Mouse (Mus musculus) forebrain, postnatal 0 days (tissue): Measurements from ENCODE around the gene Usp48. TPM values are rescaled to one million over a fixed set of nuclear protein-coding genes. Genes with fewer than 3 reads are reported as not detected.
A peak's percentile ranks its signal among the peaks of the same experiment; 100 is the strongest.

Source experiments
- ATAC-seq: fragments of 200-750 bp; cut with Nextera tagmentation; 2 replicates; pipeline ENCODE4 v1.8.0; 2017; ENCODE audit warnings: mild to moderate bottlenecking, moderate library complexity
- DNase-seq: peaks from one replicate; pipeline ENCODE4 v3.0.0-alpha.2; 2015
- H3K27ac ChIP-seq: fragments of 300-500 bp; sonication (generic); 2 replicates; pipeline ENCODE4 v1.5.1; 2014; ENCODE audit warnings: low read depth, mild to moderate bottlenecking, antibody characterized with exemption, low read length, moderate library complexity, mixed read lengths
- H3K27me3 ChIP-seq: fragments of 300-500 bp; sonication (generic); 2 replicates; pipeline ENCODE4 v1.6.1; 2014; ENCODE audit warnings: mild to moderate bottlenecking, low read length, mixed read lengths; ENCODE audit not compliant: insufficient read depth
- H3K36me3 ChIP-seq: fragments of 300-500 bp; sonication (generic); 2 replicates; pipeline ENCODE4 v1.6.1; 2014; ENCODE audit warnings: mild to moderate bottlenecking, moderate library complexity; ENCODE audit not compliant: insufficient read depth
- H3K4me1 ChIP-seq: fragments of 300-500 bp; sonication (generic); 2 replicates; pipeline ENCODE4 v1.6.1; 2014; ENCODE audit warnings: antibody characterized with exemption; ENCODE audit not compliant: insufficient read depth
- H3K4me2 ChIP-seq: fragments of 300-500 bp; sonication (generic); 2 replicates; pipeline ENCODE4 v1.6.1; 2014; ENCODE audit warnings: low read depth, mild to moderate bottlenecking, moderate library complexity
- H3K4me3 ChIP-seq: fragments of 300-500 bp; sonication (generic); 2 replicates; pipeline ENCODE4 v1.5.1; 2014; ENCODE audit warnings: low read depth, low read length, mixed read lengths
- H3K9ac ChIP-seq: fragments of 300-500 bp; sonication (generic); 2 replicates; pipeline ENCODE4 v1.6.1; 2014; ENCODE audit warnings: mild to moderate bottlenecking
- H3K9me3 ChIP-seq: fragments of 300-500 bp; sonication (generic); 2 replicates; pipeline ENCODE4 v1.6.1; 2016; ENCODE audit warnings: low read length
- CTCF ChIP-seq: sonication (generic); IDR thresholded peaks from 2 replicates; pipeline ENCODE4 v1.5.1; 2016; ENCODE audit warnings: antibody characterized with exemption, control low read depth, low read depth
- WGBS: fragments of 180-500 bp; shearing (Covaris S2); extraction: QIAGEN DNeasy Blood & Tissue Kit; methylation state at CpG from one replicate; pipeline ENCODE4 v1.1.7; 2014; 5-methylcytosine and 5-hydroxymethylcytosine counted together
- polyA plus RNA-seq: library from polyadenylated mRNA; unstranded; fragments of >200 nt; fragmentation: Nextera tagmentation; extraction: Ambion mirVana; gene quantifications from 2 replicates; pipeline ENCODE4 v1.2.1, GENCODE M21; 2015
- total RNA-seq: library from RNA; depleted of rRNA; stranded (reverse); fragments of >200 nt; gene quantifications from 2 replicates; pipeline ENCODE4 v1.2.3, GENCODE M21; 2014

The Usp48 gene
- total and polyA plus RNA-seq, 2 experiments from 2014 or later = 51.8 to 106 TPM

DNA sequence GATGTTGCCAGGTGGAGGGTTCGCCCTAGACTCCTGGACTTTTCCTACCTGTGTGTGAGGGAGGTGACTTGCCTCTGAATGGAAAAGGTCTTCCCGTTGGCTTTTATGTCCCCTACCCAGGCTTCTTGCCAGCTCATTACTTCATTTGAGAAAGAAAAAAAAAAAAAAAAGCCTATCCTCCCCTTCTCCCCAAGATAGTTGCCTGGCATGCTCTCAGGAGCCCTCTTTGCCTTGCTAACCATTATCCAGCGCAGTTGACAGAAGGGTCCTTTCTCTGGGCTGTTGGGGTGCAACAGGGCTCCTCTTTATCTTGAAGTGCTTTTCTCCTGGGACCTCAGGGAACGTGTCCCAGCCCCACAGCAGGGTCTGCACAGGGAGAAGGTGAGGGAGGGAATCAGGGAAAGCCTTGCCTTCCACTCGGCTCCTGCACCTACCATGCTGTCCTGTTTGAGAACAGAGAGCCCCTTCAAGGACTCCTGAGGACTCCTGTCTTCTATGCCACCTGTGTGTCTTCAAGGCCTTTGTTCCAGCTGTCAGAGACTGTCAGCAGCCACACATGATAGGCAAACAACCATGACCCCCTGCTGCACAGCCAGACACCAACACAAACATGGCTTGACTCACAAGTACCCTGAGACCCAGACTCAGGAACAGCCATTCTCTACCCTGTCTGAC lies 72.9 kb downstream of the Usp48 start:
- WGBS = 40% methylated on average over 5 of the region's 5 CpGs
- ATAC-seq = no peak
- no peak overlapping the region for H3K27ac ChIP-seq
- no peak overlapping the region for H3K9ac ChIP-seq
- no peak overlapping the region for H3K4me3 ChIP-seq
- no peaks in the 10 kb centered on the region for H3K9me3 ChIP-seq
- H3K4me1 ChIP-seq = peaks cover 22% of the 10 kb centered on the region; the same call in 1 of the 2 replicates
- H3K36me3 ChIP-seq = no peaks in the 10 kb centered on the region
- DNase-seq = no peak
- no peaks in the 10 kb centered on the region for H3K27me3 ChIP-seq
- no peak for TF ChIP-seq CTCF
- H3K4me2 ChIP-seq = peak overlapping the region; percentile 59

DNA sequence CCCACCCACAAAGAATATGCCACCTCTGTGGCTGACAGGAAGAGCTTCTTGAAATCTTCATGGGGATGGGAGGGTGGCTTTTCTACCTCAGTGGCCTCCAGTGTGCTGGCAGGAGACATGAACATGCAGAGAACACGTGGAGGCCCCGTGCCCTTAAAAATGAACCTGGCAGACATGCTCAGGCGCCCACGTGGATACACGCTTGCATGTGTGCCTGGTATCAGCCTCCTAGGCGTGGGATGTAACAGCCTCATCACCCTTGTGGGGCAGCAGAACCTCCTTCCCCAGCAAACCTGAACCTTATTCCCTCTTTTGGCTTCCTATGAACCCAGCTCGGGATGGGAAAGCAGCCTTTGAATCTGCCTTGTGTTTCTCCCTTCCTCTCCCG lies 73.4 kb downstream of the Usp48 start:
- H3K36me3 ChIP-seq = no peaks in the 10 kb centered on the region
- H3K4me1 ChIP-seq = peaks cover 22% of the 10 kb centered on the region; the same call in 1 of the 2 replicates
- H3K4me2 ChIP-seq = peak overlapping the region; percentile 59; the same call in 1 of the 2 replicates
- ATAC-seq = no peak
- no peaks in the 10 kb centered on the region for H3K9me3 ChIP-seq
- no peak for DNase-seq
- H3K27me3 ChIP-seq = no peaks in the 10 kb centered on the region
- H3K4me3 ChIP-seq = no peak overlapping the region
- WGBS = 52% methylated on average over 8 of the region's 8 CpGs
- no peak for TF ChIP-seq CTCF
- H3K27ac ChIP-seq = no peak overlapping the region
- H3K9ac ChIP-seq = no peak overlapping the region

DNA sequence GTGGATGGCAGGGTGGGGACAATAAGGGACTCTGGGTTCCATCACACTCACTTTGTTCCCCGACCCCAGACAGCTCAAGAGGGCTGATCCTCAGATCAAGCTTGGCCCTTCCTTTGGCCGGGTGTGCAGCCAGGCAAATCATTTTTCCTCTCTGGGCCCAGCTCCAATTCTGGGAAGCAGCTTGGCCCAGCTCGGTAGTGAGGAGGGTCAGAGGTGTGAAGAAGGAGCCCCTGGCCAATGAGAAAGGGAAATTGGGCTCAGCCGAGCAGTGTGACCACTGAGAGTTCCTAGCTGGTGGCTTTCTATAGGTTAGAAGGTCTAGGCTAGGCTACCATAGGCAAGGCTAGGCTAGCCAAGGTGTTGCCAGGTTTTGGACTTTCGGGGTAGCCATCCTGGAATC lies 74.2 kb downstream of the Usp48 start:
- H3K9ac ChIP-seq = peak overlapping the region; percentile 10; the same call in 1 of the 2 replicates
- no peaks in the 10 kb centered on the region for H3K36me3 ChIP-seq
- no peak for ATAC-seq
- no peak overlapping the region for H3K4me3 ChIP-seq
- peaks cover 22% of the 10 kb centered on the region; the same call in 1 of the 2 replicates for H3K4me1 ChIP-seq
- no peak overlapping the region for H3K27ac ChIP-seq
- no peaks in the 10 kb centered on the region for H3K9me3 ChIP-seq
- no peak for TF ChIP-seq CTCF
- 30% methylated on average over 5 of the region's 5 CpGs for WGBS
- no peak overlapping the region for H3K4me2 ChIP-seq
- no peak for DNase-seq
- no peaks in the 10 kb centered on the region for H3K27me3 ChIP-seq

DNA sequence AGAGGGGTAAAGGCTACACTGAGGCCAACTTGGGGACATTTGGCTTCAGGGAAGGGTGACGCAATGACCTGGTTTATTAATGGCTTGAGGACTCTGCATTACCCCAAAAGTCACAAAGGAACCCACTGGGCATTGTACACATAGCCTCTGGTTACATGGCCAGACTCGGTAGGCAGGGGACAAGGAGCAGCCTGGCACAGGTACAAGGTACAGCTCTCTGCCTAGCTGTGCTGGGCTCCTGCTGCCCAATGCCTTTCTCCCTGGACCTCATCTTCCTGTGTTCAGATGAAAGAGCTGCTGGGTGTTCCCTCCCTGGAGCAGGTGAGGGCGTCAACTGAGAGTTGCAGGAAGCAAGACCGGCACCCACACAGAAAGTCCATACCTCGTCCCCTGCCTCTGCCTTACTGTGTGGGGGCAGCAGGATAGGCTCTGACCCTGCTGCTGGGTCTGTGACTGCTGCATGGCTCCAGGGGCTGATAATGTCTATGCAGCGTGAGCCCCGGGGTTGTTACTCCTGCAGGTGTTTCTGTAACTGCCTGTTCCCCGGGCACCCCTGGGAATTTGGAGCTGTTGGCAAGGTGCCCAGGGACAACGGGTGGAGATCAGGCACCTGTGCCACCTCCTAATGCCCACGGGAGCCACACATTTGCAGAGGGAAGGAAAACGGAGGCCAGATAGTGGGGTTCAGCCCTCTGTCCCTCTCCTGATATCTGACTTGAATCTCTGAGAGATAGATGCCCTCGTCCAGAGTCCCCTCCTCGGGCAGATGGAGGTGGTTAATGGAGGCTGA lies 78.4 kb downstream of the Usp48 start:
- 72% methylated on average over 13 of the region's 13 CpGs for WGBS
- DNase-seq = no peak
- no peaks in the 10 kb centered on the region for H3K9me3 ChIP-seq
- H3K4me2 ChIP-seq = no peak overlapping the region
- H3K27ac ChIP-seq = no peak overlapping the region
- no peaks in the 10 kb centered on the region for H3K36me3 ChIP-seq
- peaks cover 6% of the 10 kb centered on the region; the same call in 1 of the 2 replicates for H3K4me1 ChIP-seq
- H3K4me3 ChIP-seq = no peak overlapping the region
- no peak for ATAC-seq
- no peak overlapping the region for H3K9ac ChIP-seq
- H3K27me3 ChIP-seq = no peaks in the 10 kb centered on the region
- no peak for TF ChIP-seq CTCF

DNA sequence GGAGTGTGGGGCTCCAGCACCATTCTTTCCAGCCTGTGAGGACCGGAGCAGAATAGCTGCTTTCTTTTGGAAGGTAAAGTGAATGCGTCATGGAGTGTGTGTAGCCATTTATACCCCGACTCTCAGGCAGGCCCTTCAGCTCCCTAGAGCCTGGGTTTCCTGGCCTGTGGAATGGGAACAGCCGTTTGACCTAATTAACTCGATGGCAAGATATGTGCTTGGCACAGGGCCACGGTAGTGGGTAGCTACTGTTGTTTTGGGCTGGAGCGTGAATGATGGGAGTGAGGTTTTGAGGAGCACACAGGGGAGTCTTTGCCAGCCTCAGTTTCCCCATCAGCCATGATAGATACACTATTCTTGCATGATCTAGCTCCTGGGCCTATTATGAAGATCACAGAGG lies 82.0 kb downstream of the Usp48 start:
- 39% methylated on average over 7 of the region's 7 CpGs for WGBS
- H3K36me3 ChIP-seq = no peaks in the 10 kb centered on the region
- peaks cover under 1% of the 10 kb centered on the region; the same call in 1 of the 2 replicates for H3K4me1 ChIP-seq
- DNase-seq (no peak), ATAC-seq (no peak)
- no peak overlapping the region for H3K4me3 ChIP-seq
- TF ChIP-seq CTCF = no peak
- H3K4me2 ChIP-seq = no peak overlapping the region
- no peak overlapping the region for H3K27ac ChIP-seq
- no peaks in the 10 kb centered on the region for H3K27me3 ChIP-seq
- no peak overlapping the region for H3K9ac ChIP-seq
- no peaks in the 10 kb centered on the region for H3K9me3 ChIP-seq

DNA sequence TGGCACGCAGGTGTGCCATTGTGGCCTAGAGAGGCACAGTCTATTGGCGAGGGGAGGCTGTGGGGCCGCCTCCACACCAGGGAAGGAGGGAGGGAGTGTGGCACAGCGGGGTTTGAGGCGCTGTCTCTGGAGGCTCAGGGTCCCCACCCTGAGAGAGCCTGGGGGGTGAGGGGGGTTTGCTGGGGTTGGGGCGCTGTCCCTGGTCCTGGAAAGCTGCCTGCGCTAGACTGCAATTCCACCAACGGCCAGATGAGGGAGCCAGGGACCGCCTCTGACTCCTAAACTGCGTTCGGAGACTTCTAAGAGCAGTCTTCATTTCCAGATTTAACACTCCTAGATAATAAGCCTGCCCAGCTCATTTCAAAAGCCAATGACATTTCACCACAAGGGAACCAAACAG lies 82.5 kb downstream of the Usp48 start:
- WGBS = 11% methylated on average over 10 of the region's 11 CpGs

More for the DNA sequence above, 82.5 kb downstream of the Usp48 start:
- Histone ChIP-seq H3K4me1 (peaks cover 5% of the 10 kb centered on the region; the same call in 1 of the 2 replicates), H3K9ac (no peak overlapping the region), H3K27me3 (no peaks in the 10 kb centered on the region), H3K4me2 (no peak overlapping the region), H3K9me3 (no peaks in the 10 kb centered on the region), H3K36me3 (no peaks in the 10 kb centered on the region), H3K4me3 (no peak overlapping the region), H3K27ac (no peak overlapping the region)
- DNase-seq = peak; percentile 88
- ATAC-seq = peak; percentile 47
- peak; percentile 93 for TF ChIP-seq CTCF
